Mouse (Mus musculus) thymus, adult 2 months (tissue): ENCODE results near the gene Kcnip2. TPM values are rescaled to one million over a fixed set of nuclear protein-coding genes. Genes with fewer than 3 reads are reported as not detected.

Experiments
- DNase-seq: peaks from one replicate; pipeline ENCODE4 v3.0.0; 2021
- H3K27ac ChIP-seq: fragments of 200-500 bp; 2 replicates; pipeline ENCODE4 v1.5.1; 2012; ENCODE audit warnings: low read length, control low read depth; ENCODE audit not compliant: control insufficient read depth, insufficient read depth
- H3K27me3 ChIP-seq: fragments of 200-500 bp; 2 replicates; pipeline ENCODE4 v1.6.1; 2012; ENCODE audit warnings: mild to moderate bottlenecking, low read length, moderate library complexity, mixed read lengths; ENCODE audit not compliant: control insufficient read depth, insufficient read depth
- H3K36me3 ChIP-seq: fragments of 200-500 bp; 2 replicates; pipeline ENCODE4 v1.6.1; 2012; ENCODE audit warnings: mild to moderate bottlenecking, low read length, moderate library complexity; ENCODE audit not compliant: control insufficient read depth, insufficient read depth
- H3K4me1 ChIP-seq: fragments of 200-500 bp; replicated peaks from 2 replicates; pipeline ENCODE4 v1.6.1; 2012; ENCODE audit warnings: low read length; ENCODE audit not compliant: control insufficient read depth, insufficient read depth
- H3K4me3 ChIP-seq: fragments of 200-500 bp; 2 replicates; pipeline ENCODE4 v1.5.1; 2012; ENCODE audit warnings: mild to moderate bottlenecking, low read length, control low read depth, moderate library complexity; ENCODE audit not compliant: control insufficient read depth, insufficient read depth
- CTCF ChIP-seq: fragments of 200-500 bp; IDR thresholded peaks from 2 replicates; pipeline ENCODE4 v1.5.1; 2012; ENCODE audit warnings: mild to moderate bottlenecking, control low read depth, low read length, moderate library complexity, borderline replicate concordance; ENCODE audit not compliant: control insufficient read depth, poor library complexity, insufficient read depth; ENCODE audit errors: extremely low read depth
- POLR2A ChIP-seq: fragments of 200-500 bp; IDR thresholded peaks from 2 replicates; pipeline ENCODE4 v1.6.1; 2012; ENCODE audit warnings: mild to moderate bottlenecking, low read length, control low read depth, moderate library complexity; ENCODE audit not compliant: control insufficient read depth, poor library complexity, insufficient read depth; ENCODE audit errors: extremely low read depth
- WGBS: fragments of 180-500 bp; shearing (Covaris S2); methylation state at CpG from one replicate; pipeline ENCODE4 v1.1.7; 2018; 5-methylcytosine and 5-hydroxymethylcytosine counted together
- polyA plus RNA-seq: library from polyadenylated mRNA; depleted of rRNA; stranded (reverse); fragments of >200 nt; gene quantifications from 2 replicates; pipeline ENCODE4 v1.2.3, GENCODE M21; 2012; rRNA removed

The Kcnip2 gene
- polyA plus RNA-seq, 1 experiment = 13.5 TPM

GRCm38 (mm10) chr19:45742218-45742983 is 73.5 kb downstream of the Kcnip2 start, which contains the start of gene Fgf8:
TSS of gene Fgf8 (minus strand) at chr19:45742915.
- Histone ChIP-seq H3K27me3 (peaks cover 20% of the 10 kb centered on the region), H3K27ac (no peak within 1 kb of the TSS), H3K4me1 (peaks cover 17% of the 10 kb centered on the region), H3K4me3 (peak within 1 kb of the TSS; percentile 29), H3K36me3 (no peaks in the 10 kb centered on the region)
- 2% methylated on average over 66 of the region's 68 CpGs for WGBS
- TF ChIP-seq POLR2A = no peak
- TF ChIP-seq CTCF = no peak
- no peak for DNase-seq

Other genes with a start within 250 kb of the Kcnip2 start
- gene Fbxw4, start 155.7 kb downstream of the Kcnip2 start, polyA plus RNA-seq = 135 and 145 TPM in 2 replicates
- gene Fgf8, start 73.1 kb downstream of the Kcnip2 start, polyA plus RNA-seq = 0.26 and 0.33 TPM in 2 replicates
- 146 and 167 TPM in 2 replicates for gene Npm3, start 66.5 kb downstream of the Kcnip2 start, polyA plus RNA-seq
- 71.2 and 74.2 TPM in 2 replicates for gene Mgea5, start 32.2 kb downstream of the Kcnip2 start, polyA plus RNA-seq
- gene Armh3, start 182.4 kb upstream of the Kcnip2 start, polyA plus RNA-seq = 10.9 and 11.2 TPM in 2 replicates
- 9.4 and 11.9 TPM in 2 replicates for gene Hps6, start 187.4 kb upstream of the Kcnip2 start, polyA plus RNA-seq
- gene Pprc1, start 228.8 kb upstream of the Kcnip2 start, polyA plus RNA-seq = 42.8 and 44.1 TPM in 2 replicates
- 699 and 772 TPM in 2 replicates for gene Ldb1, start 229.2 kb upstream of the Kcnip2 start, polyA plus RNA-seq